Mouse (Mus musculus): ENCODE data around the gene Lmtk3.

- TF ChIP-seq MYOG (IDR thresholded peaks at IDR 0.05; ENCODE audit: control insufficient read depth in 1 of 3, insufficient read depth in 1 of 3, insufficient read length in 2 of 3, low read depth in 2 of 3) (no peak), POLR2A (IDR thresholded peaks at IDR 0.05; ENCODE audit: insufficient read length, low read depth) (no peak), USF1 (IDR thresholded peaks at IDR 0.05; ENCODE audit: low read depth) (no peak), CEBPB (IDR thresholded peaks at IDR 0.05; ENCODE audit: insufficient read depth, poor library complexity, severe bottlenecking) (no peak), TCF3 (IDR thresholded peaks at IDR 0.05; ENCODE audit: insufficient read length, low read depth) (no peak), REST (IDR thresholded peaks at IDR 0.05; ENCODE audit: insufficient read depth, insufficient read length) (no peak), MAX (IDR thresholded peaks at IDR 0.05; ENCODE audit: low read depth) (no peak), E2F4 (IDR thresholded peaks at IDR 0.05; ENCODE audit: insufficient read depth) (no peak), POLR2AphosphoS2 (IDR thresholded peaks at IDR 0.05; ENCODE audit: insufficient read length, low read depth) (no peak), MYOD1 (IDR thresholded peaks at IDR 0.05; ENCODE audit: control insufficient read depth in 1 of 3, insufficient read length in 2 of 3, low read depth in 2 of 3) (no peak)
Observed at GRCm38 (mm10) chr7:45814841-45815240, 31.3 kb downstream of the Lmtk3 start.

Measured in myocyte (in vitro differentiated cells).